Mouse (Mus musculus) testis, adult 2 months (tissue): ENCODE measurements around the gene Tcf7. TPM values are rescaled to one million over a fixed set of nuclear protein-coding genes. Genes with fewer than 3 reads are reported as not detected.
A peak's percentile ranks its signal among the peaks of the same experiment; 100 is the strongest.

ENCODE experiments used
- H3K27ac ChIP-seq: fragments of 200-500 bp; 2 replicates; pipeline ENCODE4 v1.5.1; 2012; ENCODE audit warnings: low read depth, low read length; ENCODE audit not compliant: control insufficient read depth, insufficient read depth
- H3K27me3 ChIP-seq: fragments of 200-500 bp; 2 replicates; pipeline ENCODE4 v1.6.1; 2012; ENCODE audit warnings: mild to moderate bottlenecking, low read length, moderate library complexity; ENCODE audit not compliant: control insufficient read depth, insufficient read depth
- H3K36me3 ChIP-seq: fragments of 200-500 bp; 2 replicates; pipeline ENCODE4 v1.6.1; 2012; ENCODE audit warnings: mild to moderate bottlenecking, low read length; ENCODE audit not compliant: control insufficient read depth, insufficient read depth
- H3K4me1 ChIP-seq: fragments of 200-500 bp; 2 replicates; pipeline ENCODE4 v1.6.1; 2012; ENCODE audit warnings: low read length; ENCODE audit not compliant: control insufficient read depth, insufficient read depth
- H3K4me3 ChIP-seq: fragments of 200-500 bp; 2 replicates; pipeline ENCODE4 v1.5.1; 2012; ENCODE audit warnings: low read depth, mild to moderate bottlenecking, low read length, moderate library complexity, mixed read lengths; ENCODE audit not compliant: control insufficient read depth
- CTCF ChIP-seq: fragments of 200-500 bp; IDR thresholded peaks from 2 replicates; pipeline ENCODE4 v1.5.1; 2012; ENCODE audit warnings: low read depth, mild to moderate bottlenecking, inconsistent platforms, low read length, moderate library complexity; ENCODE audit not compliant: control insufficient read depth, insufficient read depth, insufficient replicate concordance
- POLR2A ChIP-seq: fragments of 200-500 bp; IDR thresholded peaks from 2 replicates; pipeline ENCODE4 v1.6.1; 2012; ENCODE audit warnings: low read depth, mild to moderate bottlenecking, inconsistent platforms, low read length, moderate library complexity; ENCODE audit not compliant: control insufficient read depth
- polyA plus RNA-seq: library from polyadenylated mRNA; depleted of rRNA; stranded (reverse); fragments of >200 nt; gene quantifications from 2 replicates; pipeline ENCODE4 v1.2.3, GENCODE M21; 2012

Gene Tcf7
- polyA plus RNA-seq, 1 experiment: 8.3 TPM

- H3K36me3 ChIP-seq: no peaks in the 10 kb centered on the region; the same call in 1 of the 2 replicates
- peaks cover 6% of the 10 kb centered on the region for H3K4me1 ChIP-seq
- H3K27me3 ChIP-seq: no peaks in the 10 kb centered on the region
- H3K27ac ChIP-seq: no peak overlapping the region
- TF ChIP-seq POLR2A: no peak
- no peak for TF ChIP-seq CTCF
- no peak overlapping the region for H3K4me3 ChIP-seq
Observed at GRCm38 (mm10) chr11:52264871-52265270, 17.9 kb downstream of the Tcf7 start.

GRCm38 (mm10) chr11:52262338-52262737 lies 20.5 kb downstream of the Tcf7 start:
- H3K4me1 ChIP-seq: no peaks in the 10 kb centered on the region
- no peak overlapping the region for H3K4me3 ChIP-seq
- H3K27me3 ChIP-seq: no peaks in the 10 kb centered on the region
- TF ChIP-seq POLR2A: no peak
- TF ChIP-seq CTCF: no peak
- no peaks in the 10 kb centered on the region; the same call in 1 of the 2 replicates for H3K36me3 ChIP-seq
- H3K27ac ChIP-seq: no peak overlapping the region

DNA sequence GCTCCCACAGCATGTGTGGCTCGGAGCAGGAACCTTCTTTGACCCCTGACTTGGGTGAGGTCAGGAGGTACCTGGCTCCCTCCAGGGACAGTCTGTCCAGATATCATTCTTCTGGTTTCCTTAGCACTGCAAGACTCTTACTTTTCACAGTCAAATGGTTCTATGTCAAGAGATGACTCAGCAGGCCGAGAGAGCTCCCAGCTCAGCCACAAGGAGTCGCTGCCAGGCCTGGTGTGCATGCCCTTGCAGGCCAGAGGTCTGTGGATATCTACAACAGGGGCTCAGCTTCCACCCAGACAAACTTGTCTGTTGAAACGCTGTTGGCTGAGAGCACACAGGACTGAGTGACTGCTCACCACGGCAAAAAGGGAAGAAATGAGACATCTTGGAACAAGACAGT lies 20.9 kb downstream of the Tcf7 start:
- Histone ChIP-seq H3K4me1 (no peaks in the 10 kb centered on the region), H3K4me3 (no peak overlapping the region), H3K27me3 (no peaks in the 10 kb centered on the region), H3K27ac (no peak overlapping the region), H3K36me3 (no peaks in the 10 kb centered on the region; the same call in 1 of the 2 replicates)
- peak; percentile 56; the same call in 1 of the 2 replicates for TF ChIP-seq CTCF
- TF ChIP-seq POLR2A: no peak

DNA sequence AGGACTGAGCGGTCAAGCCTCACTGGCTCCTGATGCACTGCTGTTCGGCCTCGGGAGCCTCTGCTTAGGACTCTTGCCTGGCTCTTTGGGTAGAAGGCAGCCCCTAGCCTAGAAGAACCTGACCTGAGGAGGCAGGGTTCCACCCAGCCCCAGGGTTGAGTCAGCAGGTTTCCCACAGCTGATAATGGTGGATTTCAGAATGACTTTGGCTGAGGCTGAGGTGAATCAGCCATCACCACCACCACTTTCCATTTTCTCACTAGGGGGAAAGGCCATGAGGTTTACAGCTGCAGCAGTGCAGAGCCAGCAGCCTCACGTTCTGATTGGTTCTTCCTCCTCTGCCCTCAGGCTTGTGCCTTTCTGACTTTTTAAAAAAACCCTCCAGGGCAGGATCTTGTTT lies 21.9 kb downstream of the Tcf7 start:
- Histone ChIP-seq H3K27me3 (no peaks in the 10 kb centered on the region), H3K4me1 (no peaks in the 10 kb centered on the region), H3K27ac (no peak overlapping the region), H3K4me3 (no peak overlapping the region), H3K36me3 (no peaks in the 10 kb centered on the region; the same call in 1 of the 2 replicates)
- TF ChIP-seq CTCF (no peak), POLR2A (no peak)

- Histone ChIP-seq H3K27me3 (no peaks in the 10 kb centered on the region), H3K4me1 (peaks cover 1% of the 10 kb centered on the region; the same call in 1 of the 2 replicates), H3K4me3 (no peak overlapping the region), H3K36me3 (no peaks in the 10 kb centered on the region; the same call in 1 of the 2 replicates), H3K27ac (no peak overlapping the region)
- TF ChIP-seq CTCF (no peak), POLR2A (no peak)
Observed at GRCm38 (mm10) chr11:52258711-52259110, 24.1 kb downstream of the Tcf7 start.

GRCm38 (mm10) chr11:52257376-52257775 lies 25.4 kb downstream of the Tcf7 start:
- H3K27me3 ChIP-seq: no peaks in the 10 kb centered on the region
- H3K27ac ChIP-seq: no peak overlapping the region
- no peak overlapping the region for H3K4me3 ChIP-seq
- H3K4me1 ChIP-seq: peaks cover 6% of the 10 kb centered on the region
- H3K36me3 ChIP-seq: no peaks in the 10 kb centered on the region; the same call in 1 of the 2 replicates
- TF ChIP-seq CTCF: no peak
- TF ChIP-seq POLR2A: no peak

DNA sequence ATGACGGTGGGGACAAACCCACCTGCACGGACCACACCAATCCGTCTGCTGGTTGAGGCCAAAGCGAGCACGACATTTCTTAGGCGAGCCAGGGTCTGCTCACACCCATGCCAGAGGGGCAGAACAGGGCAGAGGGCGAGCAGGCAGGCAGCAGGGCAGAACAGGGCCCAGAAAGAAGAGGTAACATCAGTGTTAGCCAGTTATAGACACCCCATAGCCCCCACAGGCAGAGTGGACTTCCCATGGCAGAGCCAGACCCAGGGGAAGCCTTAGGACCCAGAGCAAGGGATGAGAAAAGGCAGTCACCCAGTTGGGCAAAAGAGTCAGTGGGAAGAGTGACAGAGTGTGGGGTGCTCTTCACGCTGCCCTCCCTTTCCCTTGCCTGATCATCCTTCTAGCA lies 27.7 kb downstream of the Tcf7 start:
- Histone ChIP-seq H3K27ac (no peak overlapping the region), H3K36me3 (no peaks in the 10 kb centered on the region), H3K4me3 (no peak overlapping the region), H3K4me1 (peaks cover 6% of the 10 kb centered on the region), H3K27me3 (no peaks in the 10 kb centered on the region)
- no peak for TF ChIP-seq POLR2A
- no peak for TF ChIP-seq CTCF
